In genomic region chr9:46302142-46302541, GRCm38 (mm10) we compare ENCODE assay signal across 9 mouse cellular contexts. TPM values are rescaled to one million over a fixed set of nuclear protein-coding genes. Genes with fewer than 3 reads are reported as not detected.
DNase-seq lines count a peak whose midpoint lies in the region; ATAC-seq and TF ChIP-seq lines count a peak whose summit lies in the region.
"Had no signal": no experiment of that assay in that cellular context is flagged by ENCODE, and none has a peak within 500 bp of the region (broad histone marks: within the 10 kb centered on the region; RNA-seq: fewer than 3 reads in every experiment).

No protein-coding gene starts in this region.

- 0 out of 2 replicates have a peak, but pooled peaks have one; percentile 43 for TF ChIP-seq EP300 in heart, adult 2 months (IDR thresholded peaks at IDR 0.05; ENCODE audit: insufficient read depth, low read depth, low read length)

- H3K27me3 ChIP-seq in heart, adult 2 months (ENCODE audit: control insufficient read depth, insufficient read depth, low read length): no peaks in the 10 kb centered on the region
- H3K27me3 ChIP-seq in heart, embryonic 12.5 days (replicated peaks): peaks cover 7% of the 10 kb centered on the region; the same call in 1 of the 2 replicates
- no peaks in the 10 kb centered on the region for H3K27me3 ChIP-seq in forebrain, embryonic 15.5 days
- H3K27me3 ChIP-seq in stomach, embryonic 16.5 days (ENCODE audit: control insufficient read depth, insufficient read depth, low read length): no peaks in the 10 kb centered on the region

- intact Hi-C loops in heart, adult 2 months (cut with DNase I): loop anchor here (1.0 kb wide), 1 partner anchor 12 kb away; no protein-coding TSS in a partner anchor

- H3K9ac ChIP-seq in heart, adult 2 months (ENCODE audit: low read depth, low read length): no peak overlapping the region
- H3K9ac ChIP-seq in heart, embryonic 12.5 days: no peak overlapping the region
- H3K9ac ChIP-seq in forebrain, embryonic 15.5 days (replicated peaks): no peak overlapping the region
- no peak overlapping the region for H3K9ac ChIP-seq in stomach, embryonic 16.5 days (ENCODE audit: low read length)
- H3K9ac ChIP-seq: liver, embryonic 15.5 days had no signal

- H3K79me2 ChIP-seq in heart, adult 2 months (replicated peaks; ENCODE audit: control insufficient read depth, insufficient read depth, low read length): no peaks in the 10 kb centered on the region

- WGBS in heart, adult 2 months: 3% methylated on average over 2 of the region's 2 CpGs
- 2% methylated on average over 2 of the region's 2 CpGs for WGBS in heart, embryonic 12.5 days
- 14% methylated on average over 2 of the region's 2 CpGs for WGBS in forebrain, embryonic 15.5 days
- 12% methylated on average over 2 of the region's 2 CpGs for WGBS in stomach, embryonic 16.5 days

- no peaks in the 10 kb centered on the region for H3K9me3 ChIP-seq in heart, embryonic 12.5 days (replicated peaks)
- no peaks in the 10 kb centered on the region for H3K9me3 ChIP-seq in forebrain, embryonic 15.5 days
- no peaks in the 10 kb centered on the region for H3K9me3 ChIP-seq in stomach, embryonic 16.5 days (replicated peaks; ENCODE audit: control insufficient read depth, low read length)
- H3K9me3 ChIP-seq: liver, embryonic 15.5 days had no signal

- DNase-seq in heart, adult 2 months: peak; percentile 20 to 39
- peak; percentile 15 for DNase-seq in c-Kit-negative CD71-positive TER-119-positive erythroid progenitor cells, embryonic 14.5 days (ENCODE audit: low read depth, low spot score)
- peak; percentile 68 to 78 for DNase-seq in layer of hippocampus, postnatal 10 days (ENCODE audit: low spot score in 2 of 2)

- no peak for TF ChIP-seq POLR2A in heart, adult 2 months (IDR thresholded peaks at IDR 0.05; ENCODE audit: insufficient read depth, low read depth, low read length)

- no peak for ATAC-seq in heart, embryonic 12.5 days (ENCODE audit: insufficient number of reproducible peaks, low FRiP score)
- peak; percentile 39 for ATAC-seq in CD4-positive, CD25-positive, alpha-beta regulatory T cell, adult 4 months
- ATAC-seq in forebrain, embryonic 15.5 days (replicated peaks): 0 out of 2 replicates have a peak, but pooled peaks have one; percentile 35
- ATAC-seq in megakaryocyte-erythroid progenitor cell, adult 5-6 weeks (replicated peaks; ENCODE audit: low FRiP score, low TSS enrichment, poor library complexity, severe bottlenecking): peak; percentile 78
- ATAC-seq in stomach, embryonic 16.5 days (ENCODE audit: insufficient read depth, low FRiP score): peak; percentile 33; the same call in 1 of the 2 replicates

- no peaks in the 10 kb centered on the region; the same call in 1 of the 2 replicates for H3K36me3 ChIP-seq in heart, adult 2 months (ENCODE audit: control insufficient read depth, insufficient read depth, low read length)
- H3K36me3 ChIP-seq in heart, embryonic 12.5 days: peaks cover 24% of the 10 kb centered on the region
- peaks cover 21% of the 10 kb centered on the region for H3K36me3 ChIP-seq in forebrain, embryonic 15.5 days
- peaks cover 9% of the 10 kb centered on the region; the same call in 1 of the 2 replicates for H3K36me3 ChIP-seq in stomach, embryonic 16.5 days (ENCODE audit: control insufficient read depth, insufficient read depth, low read length)

- TF ChIP-seq CTCF in heart, adult 2 months (IDR thresholded peaks at IDR 0.05): peak; percentile 97

- no peaks in the 10 kb centered on the region for H3K4me1 ChIP-seq in heart, adult 2 months (ENCODE audit: control insufficient read depth, insufficient read depth, low read length)
- no peaks in the 10 kb centered on the region for H3K4me1 ChIP-seq in heart, embryonic 12.5 days (replicated peaks)
- no peaks in the 10 kb centered on the region for H3K4me1 ChIP-seq in forebrain, embryonic 15.5 days
- no peaks in the 10 kb centered on the region for H3K4me1 ChIP-seq in stomach, embryonic 16.5 days (ENCODE audit: control insufficient read depth, insufficient read depth, low read length)
- H3K4me1 ChIP-seq: liver, embryonic 15.5 days had no signal

- no peak overlapping the region for H3K27ac ChIP-seq in heart, adult 2 months
- no peak overlapping the region for H3K27ac ChIP-seq in heart, embryonic 12.5 days (ENCODE audit: poor library complexity, severe bottlenecking)
- H3K27ac ChIP-seq in forebrain, embryonic 15.5 days (replicated peaks): no peak overlapping the region
- no peak overlapping the region for H3K27ac ChIP-seq in stomach, embryonic 16.5 days (ENCODE audit: low read length)
- H3K27ac ChIP-seq: liver, embryonic 15.5 days had no signal

- H3K4me2 ChIP-seq in heart, embryonic 12.5 days: no peak overlapping the region
- H3K4me2 ChIP-seq in forebrain, embryonic 15.5 days (replicated peaks): no peak overlapping the region
- H3K4me2 ChIP-seq in stomach, embryonic 16.5 days (ENCODE audit: low read depth, low read length): no peak overlapping the region
- H3K4me2 ChIP-seq: liver, embryonic 15.5 days had no signal

- no peak overlapping the region for H3K4me3 ChIP-seq in heart, adult 2 months
- no peak overlapping the region for H3K4me3 ChIP-seq in heart, embryonic 12.5 days
- H3K4me3 ChIP-seq in forebrain, embryonic 15.5 days: no peak overlapping the region
- H3K4me3 ChIP-seq in stomach, embryonic 16.5 days (replicated peaks; ENCODE audit: low read length): no peak overlapping the region
- H3K4me3 ChIP-seq: liver, embryonic 15.5 days had no signal

RNA-seq across cellular contexts. Expression of gene 4931429L15Rik, which starts 17.6 kb away (rescaled TPM):
- not detected for total RNA-seq in heart, adult 2 months (2021)
- 0.04 TPM in 1 of 2 replicates, not detected in the other for polyA plus RNA-seq in heart, adult 2 months (2012; rRNA removed)
- not detected in 2 replicates for polyA plus RNA-seq in heart, embryonic 12.5 days (2016; fragmentation: Nextera tagmentation; extraction: Ambion mirVana)
- polyA plus RNA-seq in CD4-positive, CD25-positive, alpha-beta regulatory T cell, adult 4 months (2017; shearing (Covaris generic)): not detected
- polyA plus RNA-seq in forebrain, embryonic 15.5 days (2015; fragmentation: Nextera tagmentation; extraction: Ambion mirVana): not detected in 2 replicates
- total RNA-seq in layer of hippocampus, postnatal 10 days (2021): not detected
- not detected in 2 replicates for total RNA-seq in megakaryocyte-erythroid progenitor cell, adult 5-6 weeks (2014; fragmentation: Nextera tagmentation)
- total RNA-seq in megakaryocyte-erythroid progenitor cell, adult 5-6 weeks (2017): not detected in 2 replicates
- polyA plus RNA-seq in stomach, embryonic 16.5 days (2015; fragmentation: Nextera tagmentation; extraction: Ambion mirVana): not detected in 2 replicates
- polyA plus RNA-seq: liver, embryonic 15.5 days had no signal

RNA-seq across cellular contexts. Expression of gene Bud13, which starts 19.3 kb away (rescaled TPM):
- 1 to 10 TPM; 7.1 to 7.4 TPM for total RNA-seq in heart, adult 2 months (2021)
- 5.6 and 6.1 TPM in 2 replicates for polyA plus RNA-seq in heart, adult 2 months (2012; rRNA removed)
- 16.2 and 18.4 TPM in 2 replicates for polyA plus RNA-seq in heart, embryonic 12.5 days (2016; fragmentation: Nextera tagmentation; extraction: Ambion mirVana)
- 10 to 100 TPM; 19.1 to 24.3 TPM for polyA plus RNA-seq in CD4-positive, CD25-positive, alpha-beta regulatory T cell, adult 4 months (2017; shearing (Covaris generic))
- polyA plus RNA-seq in forebrain, embryonic 15.5 days (2015; fragmentation: Nextera tagmentation; extraction: Ambion mirVana): 18.5 and 19.7 TPM in 2 replicates
- total RNA-seq in layer of hippocampus, postnatal 10 days (2021): 10 to 100 TPM in 1 of 2 experiments, 1 to 10 TPM in 1; 8.9 to 10.1 TPM
- 14.0 and 18.1 TPM in 2 replicates for total RNA-seq in megakaryocyte-erythroid progenitor cell, adult 5-6 weeks (2014; fragmentation: Nextera tagmentation)
- 13.8 and 16.0 TPM in 2 replicates for total RNA-seq in megakaryocyte-erythroid progenitor cell, adult 5-6 weeks (2017)
- 18.2 and 18.7 TPM in 2 replicates for polyA plus RNA-seq in stomach, embryonic 16.5 days (2015; fragmentation: Nextera tagmentation; extraction: Ambion mirVana)

RNA-seq across cellular contexts. Expression of gene Zpr1, which starts 29.3 kb away (rescaled TPM):
- 10 to 100 TPM; 19.8 to 21.4 TPM for total RNA-seq in heart, adult 2 months (2021)
- 12.0 and 15.1 TPM in 2 replicates for polyA plus RNA-seq in heart, adult 2 months (2012; rRNA removed)
- polyA plus RNA-seq in heart, embryonic 12.5 days (2016; fragmentation: Nextera tagmentation; extraction: Ambion mirVana): 34.1 and 36.8 TPM in 2 replicates
- polyA plus RNA-seq in CD4-positive, CD25-positive, alpha-beta regulatory T cell, adult 4 months (2017; shearing (Covaris generic)): 10 to 100 TPM; 31.1 to 40.8 TPM
- 69.7 and 73.1 TPM in 2 replicates for polyA plus RNA-seq in forebrain, embryonic 15.5 days (2015; fragmentation: Nextera tagmentation; extraction: Ambion mirVana)
- 10 to 100 TPM; 39.1 to 39.3 TPM for total RNA-seq in layer of hippocampus, postnatal 10 days (2021)
- 74.5 and 83.1 TPM in 2 replicates for total RNA-seq in megakaryocyte-erythroid progenitor cell, adult 5-6 weeks (2014; fragmentation: Nextera tagmentation)
- 44.6 and 76.4 TPM in 2 replicates for total RNA-seq in megakaryocyte-erythroid progenitor cell, adult 5-6 weeks (2017)
- 48.5 and 51.8 TPM in 2 replicates for polyA plus RNA-seq in stomach, embryonic 16.5 days (2015; fragmentation: Nextera tagmentation; extraction: Ambion mirVana)

RNA-seq across cellular contexts. Expression of gene Apoa5, which starts 33.7 kb away (rescaled TPM):
- not detected for total RNA-seq in heart, adult 2 months (2021)
- 0.47 TPM in 1 of 2 replicates, not detected in the other for polyA plus RNA-seq in heart, adult 2 months (2012; rRNA removed)
- polyA plus RNA-seq in heart, embryonic 12.5 days (2016; fragmentation: Nextera tagmentation; extraction: Ambion mirVana): not detected in 2 replicates
- not detected for polyA plus RNA-seq in CD4-positive, CD25-positive, alpha-beta regulatory T cell, adult 4 months (2017; shearing (Covaris generic))
- polyA plus RNA-seq in forebrain, embryonic 15.5 days (2015; fragmentation: Nextera tagmentation; extraction: Ambion mirVana): not detected in 2 replicates
- total RNA-seq in layer of hippocampus, postnatal 10 days (2021): not detected
- total RNA-seq in megakaryocyte-erythroid progenitor cell, adult 5-6 weeks (2014; fragmentation: Nextera tagmentation): not detected in 2 replicates
- total RNA-seq in megakaryocyte-erythroid progenitor cell, adult 5-6 weeks (2017): not detected in 2 replicates
- polyA plus RNA-seq in stomach, embryonic 16.5 days (2015; fragmentation: Nextera tagmentation; extraction: Ambion mirVana): 0.49 TPM in 1 of 2 replicates, not detected in the other

Comparison
In these comparisons a context has a peak if more than half of its experiments do, and no peak if none do; other contexts are left out.
1. DNase-seq: peak in every context shown above with its lines; median percentile 73 in layer of hippocampus, postnatal 10 days; 30 in heart, adult 2 months; 15 in c-Kit-negative CD71-positive TER-119-positive erythroid progenitor cells, embryonic 14.5 days.